Mouse (Mus musculus) spleen, adult 2 months (tissue): ENCODE results near the gene Gm20388.

ENCODE experiments used
- CTCF ChIP-seq: fragments of 200-500 bp; IDR thresholded peaks from 2 replicates; pipeline ENCODE4 v1.5.1; 2011; ENCODE audit warnings: mild to moderate bottlenecking, inconsistent platforms; ENCODE audit not compliant: insufficient read depth, insufficient read length, insufficient replicate concordance; ENCODE audit errors: extremely low read depth
- POLR2A ChIP-seq: fragments of 200-500 bp; IDR thresholded peaks from 2 replicates; pipeline ENCODE4 v1.6.1; 2011; ENCODE audit warnings: low read depth, low read length, inconsistent platforms

GRCm38 (mm10) chr8:123112892-123113291, 3202.3 kb downstream of the Gm20388 start:
- TF ChIP-seq CTCF = no peak
- no peak for TF ChIP-seq POLR2A
